Mouse (Mus musculus) heart, embryonic 14.5 days (tissue): ENCODE results near the gene Pak1. TPM values are rescaled to one million over a fixed set of nuclear protein-coding genes. Genes with fewer than 3 reads are reported as not detected.

Experiments used
- ATAC-seq: fragments of 200-750 bp; cut with Nextera tagmentation; 2 replicates; pipeline ENCODE4 v1.8.0; 2017; ENCODE audit warnings: low read depth, moderate TSS enrichment; ENCODE audit not compliant: insufficient number of reproducible peaks, insufficient read depth, low FRiP score
- H3K27ac ChIP-seq, 2 experiments: fragments of 200-500 bp in 1 of 2; fragments of 300-500 bp in 1 of 2; sonication (generic) in 1 of 2; replicated peaks in 1 of 2; 2 replicates each; pipeline ENCODE4 v1.5.1; 2012 to 2014; ENCODE audit warnings: low read depth in 2 of 2, low read length in 2 of 2, control low read depth in 1 of 2, mild to moderate bottlenecking in 1 of 2, mixed read lengths in 1 of 2; ENCODE audit not compliant: control insufficient read depth in 1 of 2, insufficient read depth in 1 of 2
- H3K27me3 ChIP-seq: fragments of 300-500 bp; sonication (generic); 2 replicates; pipeline ENCODE4 v1.6.1; 2014; ENCODE audit warnings: mild to moderate bottlenecking, low read length, control low read depth; ENCODE audit not compliant: control insufficient read depth, insufficient read depth
- H3K36me3 ChIP-seq: fragments of 300-500 bp; sonication (generic); 2 replicates; pipeline ENCODE4 v1.6.1; 2014; ENCODE audit warnings: mild to moderate bottlenecking, control low read depth, low read length, mixed read lengths; ENCODE audit not compliant: control insufficient read depth, insufficient read depth
- H3K4me1 ChIP-seq, 2 experiments: fragments of 200-500 bp in 1 of 2; fragments of 300-500 bp in 1 of 2; sonication (generic) in 1 of 2; 2 replicates each; pipeline ENCODE4 v1.6.1; 2012 to 2014; ENCODE audit warnings: low read length in 2 of 2, control low read depth in 1 of 2, mixed read lengths in 1 of 2; ENCODE audit not compliant: control insufficient read depth in 2 of 2, insufficient read depth in 2 of 2
- H3K4me2 ChIP-seq: fragments of 300-500 bp; sonication (generic); 2 replicates; pipeline ENCODE4 v1.6.1; 2014; ENCODE audit warnings: mild to moderate bottlenecking, low read length
- H3K4me3 ChIP-seq, 2 experiments: fragments of 200-500 bp in 1 of 2; fragments of 300-500 bp in 1 of 2; sonication (generic) in 1 of 2; 2 replicates each; pipeline ENCODE4 v1.5.1; 2012 to 2014; ENCODE audit warnings: low read length in 2 of 2, mild to moderate bottlenecking in 2 of 2, control low read depth in 1 of 2, low read depth in 1 of 2, moderate library complexity in 1 of 2; ENCODE audit not compliant: control insufficient read depth in 1 of 2, insufficient read depth in 1 of 2
- H3K9ac ChIP-seq: fragments of 300-500 bp; sonication (generic); 2 replicates; pipeline ENCODE4 v1.6.1; 2014; ENCODE audit warnings: mild to moderate bottlenecking, low read length
- H3K9me3 ChIP-seq: fragments of 300-500 bp; sonication (generic); 2 replicates; pipeline ENCODE4 v1.6.1; 2016; ENCODE audit warnings: low read length, control low read depth; ENCODE audit not compliant: control insufficient read depth
- WGBS: fragments of 180-500 bp; shearing (Covaris S2); extraction: QIAGEN DNeasy Blood & Tissue Kit; methylation state at CpG from one replicate; pipeline ENCODE4 v1.1.7; 2014; 5-methylcytosine and 5-hydroxymethylcytosine counted together
- polyA plus RNA-seq: library from polyadenylated mRNA; unstranded; fragments of >200 nt; fragmentation: Nextera tagmentation; extraction: Ambion mirVana; gene quantifications from 2 replicates; pipeline ENCODE4 v1.2.1, GENCODE M21; 2014

The Pak1 gene
- polyA plus RNA-seq, 1 experiment from 2014 or later, result 4.1 TPM

GRCm38 (mm10) chr7:97864531-97864930 lies 76.2 kb downstream of the Pak1 start:
- Histone ChIP-seq H3K27me3 (no peaks in the 10 kb centered on the region), H3K4me1 (no peaks in the 10 kb centered on the region), H3K36me3 (no peaks in the 10 kb centered on the region), H3K27ac (no peak overlapping the region), H3K9ac (no peak overlapping the region), H3K4me3 (no peak overlapping the region), H3K9me3 (no peaks in the 10 kb centered on the region), H3K4me2 (no peak overlapping the region)
- WGBS, result 16% methylated on average over 1 of the region's 1 CpGs
- no peak for ATAC-seq

- H3K9me3 ChIP-seq, result no peaks in the 10 kb centered on the region
- H3K36me3 ChIP-seq, result no peaks in the 10 kb centered on the region
- no peaks in the 10 kb centered on the region for H3K4me1 ChIP-seq
- no peak overlapping the region for H3K27ac ChIP-seq
- H3K9ac ChIP-seq, result no peak overlapping the region
- WGBS, result 62% methylated on average over 5 of the region's 5 CpGs
- ATAC-seq, result no peak
- no peak overlapping the region for H3K4me2 ChIP-seq
- H3K27me3 ChIP-seq, result no peaks in the 10 kb centered on the region
- H3K4me3 ChIP-seq, result no peak overlapping the region
These were observed 79.5 kb downstream of the Pak1 start for GRCm38 (mm10) chr7:97867866-97868265.

- H3K4me1 ChIP-seq, result no peaks in the 10 kb centered on the region
- no peaks in the 10 kb centered on the region for H3K27me3 ChIP-seq
- H3K9ac ChIP-seq, result no peak overlapping the region
- H3K4me3 ChIP-seq, result no peak overlapping the region
- ATAC-seq, result no peak
- H3K27ac ChIP-seq, result no peak overlapping the region
- H3K4me2 ChIP-seq, result no peak overlapping the region
- WGBS, result 70% methylated on average over 1 of the region's 1 CpGs
- H3K36me3 ChIP-seq, result no peaks in the 10 kb centered on the region
- no peaks in the 10 kb centered on the region for H3K9me3 ChIP-seq
These were observed 80.4 kb downstream of the Pak1 start for GRCm38 (mm10) chr7:97868766-97869165.

- Histone ChIP-seq H3K9me3 (no peaks in the 10 kb centered on the region), H3K4me2 (no peak overlapping the region), H3K27ac (no peak overlapping the region), H3K27me3 (no peaks in the 10 kb centered on the region), H3K36me3 (no peaks in the 10 kb centered on the region), H3K9ac (no peak overlapping the region), H3K4me3 (no peak overlapping the region), H3K4me1 (no peaks in the 10 kb centered on the region)
- no peak for ATAC-seq
- WGBS, result 93% methylated on average over 4 of the region's 4 CpGs
These were observed 84.1 kb downstream of the Pak1 start for GRCm38 (mm10) chr7:97872396-97872795.

- Histone ChIP-seq H3K4me2 (no peak overlapping the region), H3K9ac (no peak overlapping the region), H3K4me3 (no peak overlapping the region), H3K4me1 (no peaks in the 10 kb centered on the region), H3K9me3 (no peaks in the 10 kb centered on the region), H3K27ac (no peak overlapping the region), H3K27me3 (no peaks in the 10 kb centered on the region), H3K36me3 (no peaks in the 10 kb centered on the region)
- ATAC-seq, result no peak
These were observed 85.0 kb downstream of the Pak1 start for GRCm38 (mm10) chr7:97873317-97873716.

GRCm38 (mm10) chr7:97877846-97878538 lies 89.7 kb downstream of the Pak1 start:
- no peak overlapping the region for H3K4me2 ChIP-seq
- 85% methylated on average over 7 of the region's 7 CpGs for WGBS
- no peak overlapping the region for H3K9ac ChIP-seq
- no peaks in the 10 kb centered on the region for H3K9me3 ChIP-seq
- no peaks in the 10 kb centered on the region for H3K36me3 ChIP-seq
- H3K27me3 ChIP-seq, result no peaks in the 10 kb centered on the region
- no peak for ATAC-seq
- H3K4me3 ChIP-seq, result no peak overlapping the region
- no peaks in the 10 kb centered on the region for H3K4me1 ChIP-seq
- no peak overlapping the region for H3K27ac ChIP-seq

- Histone ChIP-seq H3K9me3 (no peaks in the 10 kb centered on the region), H3K9ac (no peak overlapping the region), H3K27me3 (no peaks in the 10 kb centered on the region), H3K4me1 (peaks cover 0 to 9% of the 10 kb centered on the region in 2 experiments; a peak in 2 of 4 replicates), H3K4me2 (no peak overlapping the region), H3K36me3 (no peaks in the 10 kb centered on the region), H3K4me3 (no peak overlapping the region), H3K27ac (peak overlapping the region in 1 of 2 experiments; percentile 44; a peak in 3 of 4 replicates)
- 32% methylated on average over 3 of the region's 3 CpGs for WGBS
- no peak for ATAC-seq
These were observed 123.3 kb downstream of the Pak1 start for GRCm38 (mm10) chr7:97911646-97912045.
